Mouse (Mus musculus) limb, embryonic 10.5 days (tissue): ENCODE results near the gene Tanc1. TPM values are rescaled to one million over a fixed set of nuclear protein-coding genes. Genes with fewer than 3 reads are reported as not detected.
A peak's percentile ranks its signal among the peaks of the same experiment; 100 is the strongest.

Experiments
- DNase-seq: peaks from one replicate; pipeline ENCODE4 v3.0.0-alpha.2; 2017; ENCODE audit warnings: low spot score
- H3K27ac ChIP-seq: fragments of 300-500 bp; sonication (generic); 2 replicates; pipeline ENCODE4 v1.5.1; 2016; ENCODE audit warnings: mild to moderate bottlenecking
- H3K27me3 ChIP-seq: fragments of 300-500 bp; sonication (generic); 2 replicates; pipeline ENCODE4 v1.6.1; 2016; ENCODE audit warnings: low read depth, mild to moderate bottlenecking; ENCODE audit not compliant: poor library complexity, severe bottlenecking
- H3K36me3 ChIP-seq: fragments of 300-500 bp; sonication (generic); 2 replicates; pipeline ENCODE4 v1.6.1; 2016; ENCODE audit warnings: mild to moderate bottlenecking, moderate library complexity
- H3K4me1 ChIP-seq: fragments of 300-500 bp; sonication (generic); 2 replicates; pipeline ENCODE4 v1.6.1; 2016
- H3K4me3 ChIP-seq: fragments of 300-500 bp; sonication (generic); 2 replicates; pipeline ENCODE4 v1.5.1; 2016; ENCODE audit warnings: mild to moderate bottlenecking, moderate library complexity
- H3K9me3 ChIP-seq: fragments of 300-500 bp; sonication (generic); replicated peaks from 2 replicates; pipeline ENCODE4 v1.6.1; 2016; ENCODE audit warnings: mild to moderate bottlenecking
- WGBS: fragments of 180-500 bp; shearing (Covaris S2); methylation state at CpG from one replicate; pipeline ENCODE4 v1.1.7; 2016; 5-methylcytosine and 5-hydroxymethylcytosine counted together
- polyA plus RNA-seq: library from polyadenylated mRNA; unstranded; fragments of >200 nt; fragmentation: Nextera tagmentation; extraction: Ambion mirVana; gene quantifications from 2 replicates; pipeline ENCODE4 v1.2.1, GENCODE M21; 2016

Tanc1 gene
- polyA plus RNA-seq, 1 experiment from 2014 or later: 85.4 TPM

DNA sequence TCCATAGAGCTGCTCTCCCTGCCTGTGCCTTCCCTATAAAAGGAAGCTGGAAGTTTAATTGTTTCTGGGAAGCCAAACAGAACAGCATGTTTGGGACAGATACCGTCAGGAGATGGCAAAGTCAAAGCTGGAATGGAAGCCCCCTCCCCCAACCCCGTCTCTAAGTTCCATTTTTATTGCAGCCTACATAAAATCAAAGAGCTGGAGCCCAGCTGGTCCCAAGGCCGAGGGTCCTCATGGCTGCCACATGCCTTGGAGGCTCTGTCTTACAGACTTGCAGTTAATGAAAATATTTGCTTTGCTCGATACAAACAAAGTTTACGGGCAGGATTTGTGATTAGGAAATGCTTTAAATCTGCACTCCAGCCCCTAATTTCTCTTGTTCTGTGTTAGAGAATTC, 109.9 kb downstream of the Tanc1 start:
- WGBS: 34% methylated on average over 5 of the region's 5 CpGs
- Histone ChIP-seq H3K27ac (peak overlapping the region; percentile 81), H3K4me3 (peak overlapping the region; percentile 19; the same call in 1 of the 2 replicates), H3K4me1 (peaks cover 79% of the 10 kb centered on the region), H3K27me3 (no peaks in the 10 kb centered on the region), H3K9me3 (no peaks in the 10 kb centered on the region), H3K36me3 (peaks cover 28% of the 10 kb centered on the region)
- DNase-seq: peak; percentile 69

DNA sequence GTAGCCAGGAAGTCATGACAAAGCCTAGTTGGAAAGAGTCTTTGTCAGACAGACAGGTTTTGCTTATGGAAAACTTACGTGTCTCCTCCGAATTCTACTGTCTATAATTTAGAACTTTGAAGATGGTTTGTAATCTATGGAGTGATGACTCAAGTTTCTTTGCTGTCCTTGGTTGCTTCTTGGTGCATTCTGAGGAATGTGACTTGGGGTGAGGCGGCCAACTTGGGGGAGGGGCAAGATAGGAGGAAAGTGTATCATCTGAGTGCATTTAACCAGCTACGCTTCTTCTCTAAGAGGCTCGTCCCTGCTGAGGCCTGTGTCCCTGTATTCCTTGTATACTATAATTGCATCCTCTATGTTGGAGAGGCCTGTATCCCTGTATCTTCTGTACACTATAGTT, 111.5 kb downstream of the Tanc1 start:
- Histone ChIP-seq H3K27ac (peak overlapping the region; percentile 55; the same call in 1 of the 2 replicates), H3K4me1 (peaks cover 64% of the 10 kb centered on the region), H3K27me3 (no peaks in the 10 kb centered on the region), H3K4me3 (no peak overlapping the region), H3K36me3 (peaks cover 37% of the 10 kb centered on the region), H3K9me3 (no peaks in the 10 kb centered on the region)
- WGBS: 90% methylated on average over 5 of the region's 5 CpGs
- DNase-seq: no peak

DNA sequence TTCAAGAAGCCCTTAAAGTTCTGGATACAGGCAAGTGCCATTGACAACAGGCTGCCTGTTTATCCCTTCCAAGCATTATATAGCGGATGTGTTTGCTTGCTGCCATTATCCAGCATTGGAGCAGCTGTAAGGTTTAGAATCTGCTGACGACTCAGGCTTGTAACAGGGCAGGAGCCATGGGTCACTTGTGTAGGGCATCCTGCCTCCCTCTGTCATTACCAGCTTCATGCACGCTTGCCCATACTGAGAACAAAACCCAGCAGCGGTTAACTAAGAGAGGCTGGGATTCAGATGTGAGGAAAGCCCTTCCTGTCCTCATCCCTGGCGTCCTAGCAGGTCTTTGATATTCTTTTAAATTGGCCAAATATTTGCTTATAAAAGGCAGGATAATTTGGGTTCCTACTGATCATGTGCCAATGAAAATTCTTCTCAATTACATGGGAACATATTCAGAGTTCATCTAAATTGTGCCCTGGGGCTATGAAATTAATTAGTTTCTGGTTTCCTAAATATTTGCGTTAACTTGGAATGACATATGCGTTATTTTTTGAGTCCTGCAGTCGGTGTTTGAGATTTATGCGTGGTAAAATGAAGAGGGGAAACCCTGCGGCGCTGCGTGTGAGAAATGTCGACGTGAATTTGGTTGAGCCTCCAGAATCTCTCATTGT, 113.8 kb downstream of the Tanc1 start:
- DNase-seq: no peak
- WGBS: 87% methylated on average over 14 of the region's 14 CpGs
- Histone ChIP-seq H3K27me3 (no peaks in the 10 kb centered on the region), H3K27ac (no peak overlapping the region), H3K36me3 (peaks cover 59% of the 10 kb centered on the region), H3K4me1 (peaks cover 40% of the 10 kb centered on the region), H3K4me3 (no peak overlapping the region), H3K9me3 (no peaks in the 10 kb centered on the region)

DNA sequence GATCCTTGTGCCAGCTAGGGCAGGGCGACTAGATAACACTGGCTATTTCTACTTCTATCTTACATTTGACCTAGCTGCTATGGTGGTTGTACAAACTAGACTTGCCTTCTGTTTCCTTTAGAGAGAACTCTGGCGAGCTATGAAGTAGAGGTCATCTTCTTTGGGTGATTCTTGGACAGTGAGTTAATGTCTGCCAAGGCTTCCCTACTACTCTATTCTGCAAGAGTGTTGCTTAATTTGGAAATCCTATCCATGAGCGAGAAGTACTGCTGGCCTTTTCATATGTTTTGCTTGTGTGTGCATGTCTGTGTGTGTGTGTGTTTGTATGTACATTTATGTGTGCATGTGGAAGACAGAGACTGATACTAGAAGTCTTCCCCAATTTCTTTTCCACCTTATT, 120.0 kb downstream of the Tanc1 start:
- WGBS: 96% methylated on average over 3 of the region's 3 CpGs
- peaks cover 65% of the 10 kb centered on the region for H3K36me3 ChIP-seq
- DNase-seq: no peak

DNA sequence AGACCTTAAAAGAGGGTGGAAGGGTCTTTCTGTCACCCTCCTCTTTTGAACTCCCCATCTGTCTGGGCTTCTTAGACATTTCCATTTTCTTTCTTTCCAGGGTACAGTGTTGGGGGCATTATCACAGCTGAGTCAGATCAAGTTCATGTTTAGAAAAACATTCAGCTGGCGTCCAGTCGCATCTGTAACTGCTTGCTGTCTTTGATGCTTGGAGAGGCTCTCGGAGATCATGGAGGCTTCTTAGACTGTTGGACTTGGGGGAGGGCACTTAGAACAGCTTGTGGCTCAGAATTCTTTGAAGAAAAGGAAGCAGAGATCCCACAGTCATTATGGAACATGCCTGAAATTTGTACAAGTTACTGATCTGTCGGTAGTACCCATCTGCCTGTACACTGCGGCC, 121.6 kb downstream of the Tanc1 start:
- no peak overlapping the region for H3K4me3 ChIP-seq
- no peak overlapping the region for H3K27ac ChIP-seq
- H3K4me1 ChIP-seq: peaks cover 52% of the 10 kb centered on the region
- WGBS: 87% methylated on average over 5 of the region's 5 CpGs
- no peak for DNase-seq
- H3K36me3 ChIP-seq: peaks cover 66% of the 10 kb centered on the region
- no peaks in the 10 kb centered on the region for H3K9me3 ChIP-seq
- H3K27me3 ChIP-seq: no peaks in the 10 kb centered on the region

More for the DNA sequence above, 120.0 kb downstream of the Tanc1 start:
- Histone ChIP-seq H3K4me1 (peaks cover 39% of the 10 kb centered on the region), H3K27me3 (no peaks in the 10 kb centered on the region), H3K4me3 (no peak overlapping the region), H3K9me3 (no peaks in the 10 kb centered on the region), H3K27ac (no peak overlapping the region)

DNA sequence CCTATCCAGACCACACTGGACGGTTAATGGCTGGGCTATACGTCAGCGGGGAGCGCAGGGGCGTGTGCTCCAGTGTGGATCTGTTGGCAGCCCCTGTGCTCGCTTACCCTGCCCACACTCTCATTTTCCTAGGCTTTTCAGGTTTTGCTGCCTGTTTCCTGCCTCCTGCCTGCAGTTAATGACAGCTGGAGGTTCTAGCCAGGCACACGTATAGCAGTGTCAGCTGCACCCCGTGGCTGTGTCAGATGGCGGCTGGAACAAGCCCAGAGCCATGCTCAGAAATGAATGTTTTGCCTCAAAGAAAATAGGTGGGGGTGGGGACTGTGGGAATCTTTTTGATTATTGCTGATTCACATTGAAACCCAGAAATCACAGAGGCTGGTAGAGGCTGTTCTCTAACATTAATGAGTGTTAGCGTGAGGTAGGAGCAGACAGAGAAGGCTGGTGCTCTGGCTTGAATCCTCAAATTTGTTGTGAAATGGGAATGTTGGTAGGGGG, 124.6 kb downstream of the Tanc1 start:
- Histone ChIP-seq H3K27me3 (no peaks in the 10 kb centered on the region), H3K4me3 (no peak overlapping the region), H3K27ac (peak overlapping the region; percentile 15), H3K4me1 (peaks cover 60% of the 10 kb centered on the region), H3K36me3 (peaks cover 52% of the 10 kb centered on the region), H3K9me3 (no peaks in the 10 kb centered on the region)
- 68% methylated on average over 10 of the region's 10 CpGs for WGBS
- DNase-seq: no peak

DNA sequence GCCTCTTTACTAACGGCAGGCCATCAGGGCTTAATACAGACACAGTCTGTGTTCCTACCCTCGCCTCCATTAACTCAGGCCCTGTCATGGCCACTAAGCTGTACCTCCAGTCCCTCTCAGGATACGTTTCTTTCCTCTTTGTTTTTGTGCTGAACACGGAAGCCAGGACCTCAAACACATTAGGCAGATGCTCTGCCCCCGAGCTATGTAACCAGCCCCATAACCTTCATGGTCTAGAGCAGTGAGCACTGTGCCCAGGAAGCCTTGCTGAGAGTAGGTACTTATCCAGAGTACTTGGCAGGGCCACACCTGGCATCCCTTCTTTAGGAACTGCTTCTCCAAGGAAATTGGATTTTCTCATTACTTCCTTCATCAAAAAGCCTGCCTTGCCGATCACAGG, 125.5 kb downstream of the Tanc1 start:
- Histone ChIP-seq H3K36me3 (peaks cover 43% of the 10 kb centered on the region), H3K4me1 (peaks cover 70% of the 10 kb centered on the region), H3K9me3 (no peaks in the 10 kb centered on the region), H3K27ac (peak overlapping the region; percentile 51; the same call in 1 of the 2 replicates), H3K27me3 (no peaks in the 10 kb centered on the region), H3K4me3 (no peak overlapping the region)
- WGBS: 89% methylated on average over 6 of the region's 6 CpGs
- DNase-seq: no peak

DNA sequence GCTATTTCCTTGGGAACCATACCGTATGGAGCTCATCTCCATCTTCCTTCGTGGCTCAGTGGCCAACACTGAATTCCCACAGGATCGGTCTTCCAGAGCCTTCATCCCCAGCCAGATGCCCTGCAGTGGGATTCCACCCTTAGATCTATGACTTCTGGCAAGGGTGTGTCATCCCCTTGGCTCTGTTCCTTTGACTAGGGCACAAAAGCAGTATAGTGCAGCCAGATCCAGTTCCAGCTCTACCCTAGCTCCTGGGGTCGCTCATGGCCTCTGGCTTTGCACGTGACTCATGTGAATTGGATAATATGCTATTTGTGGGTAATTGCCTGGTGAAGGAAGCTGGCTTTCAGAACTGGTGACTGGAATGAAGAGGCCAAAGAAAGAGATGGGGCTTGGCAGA, 126.5 kb downstream of the Tanc1 start:
- Histone ChIP-seq H3K27me3 (no peaks in the 10 kb centered on the region), H3K27ac (no peak overlapping the region), H3K4me1 (peaks cover 74% of the 10 kb centered on the region), H3K36me3 (peaks cover 38% of the 10 kb centered on the region), H3K9me3 (no peaks in the 10 kb centered on the region), H3K4me3 (no peak overlapping the region)
- DNase-seq: no peak
- 96% methylated on average over 5 of the region's 5 CpGs for WGBS

DNA sequence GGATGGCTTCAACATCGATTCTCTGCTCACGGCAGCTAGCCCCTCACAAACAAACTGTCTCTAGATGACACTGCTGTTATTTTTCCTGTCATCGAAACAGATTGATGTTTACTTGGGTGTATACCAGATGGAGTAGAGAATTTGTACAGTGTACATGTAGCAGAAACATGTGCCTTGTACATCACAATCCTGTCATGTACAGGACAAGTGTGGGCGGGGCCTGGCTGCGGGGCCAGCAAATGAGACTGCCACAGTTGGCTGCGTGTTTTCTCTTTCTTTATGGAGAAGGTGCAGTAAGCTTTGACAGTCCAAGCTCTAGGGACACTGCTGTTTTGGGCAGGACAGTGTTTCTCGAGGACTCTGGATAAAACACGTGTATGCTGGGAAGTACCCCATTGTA, 127.2 kb downstream of the Tanc1 start:
- Histone ChIP-seq H3K27me3 (no peaks in the 10 kb centered on the region), H3K4me1 (peaks cover 74% of the 10 kb centered on the region), H3K36me3 (peaks cover 38% of the 10 kb centered on the region), H3K9me3 (no peaks in the 10 kb centered on the region), H3K27ac (no peak overlapping the region), H3K4me3 (no peak overlapping the region)
- no peak for DNase-seq
- 91% methylated on average over 8 of the region's 8 CpGs for WGBS

DNA sequence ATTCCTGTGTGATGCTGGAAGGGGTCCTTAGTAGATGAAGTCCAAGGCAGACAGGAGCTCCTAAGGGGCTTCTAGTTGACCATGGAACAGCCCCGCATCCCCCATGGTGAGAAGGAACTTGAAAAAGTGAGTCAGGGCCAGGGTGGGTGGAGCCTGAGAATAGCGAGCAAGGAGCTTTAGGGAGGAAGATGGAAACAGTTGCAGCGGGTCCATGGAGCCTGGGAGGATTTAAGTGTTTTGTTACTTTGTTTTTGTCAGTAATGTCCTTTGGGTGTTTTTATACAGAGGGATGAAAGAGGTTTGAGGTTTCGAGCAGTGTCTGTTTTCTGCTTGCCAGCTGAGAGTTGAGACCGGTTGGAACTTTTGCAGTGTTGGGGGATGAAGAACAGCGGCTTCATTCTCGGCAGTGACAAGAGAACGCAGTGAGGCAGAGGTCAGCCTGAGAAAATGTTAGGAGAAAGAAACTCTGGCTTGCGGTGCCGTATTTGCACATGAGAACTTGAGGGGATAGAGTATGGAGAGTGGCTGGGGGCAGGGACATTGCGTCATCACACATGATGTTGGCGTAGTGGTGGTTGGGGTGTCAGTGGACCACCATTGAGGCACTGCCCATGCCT, 130.8 kb downstream of the Tanc1 start:
- DNase-seq: no peak
- no peaks in the 10 kb centered on the region for H3K9me3 ChIP-seq

DNA sequence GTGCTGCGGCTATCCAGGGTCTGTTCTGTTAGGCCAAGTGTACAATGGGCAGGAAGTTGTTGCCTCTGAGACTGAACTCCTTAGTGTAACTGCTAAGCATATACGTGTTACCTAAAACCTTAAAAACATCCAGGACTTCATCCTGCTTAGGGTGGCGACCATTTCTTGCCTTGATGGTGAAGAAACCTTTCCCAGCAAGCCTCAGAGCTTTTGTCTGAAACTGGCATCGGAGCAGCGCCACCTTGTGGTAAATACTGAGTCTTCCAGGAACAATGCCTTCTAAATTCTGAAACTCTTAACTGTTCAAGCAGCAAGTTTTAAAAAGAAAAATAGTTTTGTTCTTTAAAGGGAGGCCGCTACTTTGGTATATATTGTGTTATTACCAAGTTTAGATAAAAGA, 133.6 kb downstream of the Tanc1 start:
- no peaks in the 10 kb centered on the region for H3K9me3 ChIP-seq
- no peaks in the 10 kb centered on the region for H3K27me3 ChIP-seq
- H3K4me1 ChIP-seq: peaks cover 55% of the 10 kb centered on the region
- H3K36me3 ChIP-seq: peaks cover 44% of the 10 kb centered on the region
- H3K4me3 ChIP-seq: no peak overlapping the region
- peak; percentile 77 for DNase-seq
- WGBS: 41% methylated on average over 6 of the region's 6 CpGs
- peak overlapping the region; percentile 37; the same call in 1 of the 2 replicates for H3K27ac ChIP-seq

More for the DNA sequence above, 130.8 kb downstream of the Tanc1 start:
- peak overlapping the region; percentile 58 for H3K27ac ChIP-seq
- peaks cover 52% of the 10 kb centered on the region for H3K36me3 ChIP-seq
- WGBS: 83% methylated on average over 12 of the region's 12 CpGs
- no peak overlapping the region for H3K4me3 ChIP-seq
- peaks cover 51% of the 10 kb centered on the region for H3K4me1 ChIP-seq
- no peaks in the 10 kb centered on the region for H3K27me3 ChIP-seq

DNA sequence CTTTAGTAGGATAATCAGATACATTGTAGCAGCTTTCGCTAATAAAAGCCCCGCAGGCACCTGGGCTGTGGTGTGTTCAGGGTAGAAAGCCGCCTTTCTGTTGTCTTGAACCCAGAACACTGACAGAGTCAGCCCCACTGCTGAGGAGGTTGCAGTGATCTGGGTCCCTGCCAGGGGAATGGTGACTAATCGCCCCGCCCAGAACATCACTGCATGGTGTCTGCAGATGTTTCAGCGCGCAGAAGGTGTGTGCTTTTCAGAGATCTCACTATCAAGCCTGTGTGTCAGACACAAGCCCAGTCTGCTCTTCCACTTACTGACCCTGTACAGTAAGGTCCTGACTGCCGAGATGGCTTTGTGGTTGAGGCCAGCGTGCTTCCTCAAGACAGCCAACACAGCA, 134.2 kb downstream of the Tanc1 start:
- Histone ChIP-seq H3K4me1 (peaks cover 62% of the 10 kb centered on the region), H3K27ac (peak overlapping the region; percentile 20; the same call in 1 of the 2 replicates), H3K36me3 (peaks cover 45% of the 10 kb centered on the region), H3K4me3 (no peak overlapping the region), H3K9me3 (no peaks in the 10 kb centered on the region), H3K27me3 (no peaks in the 10 kb centered on the region)
- 90% methylated on average over 9 of the region's 9 CpGs for WGBS
- DNase-seq: no peak

DNA sequence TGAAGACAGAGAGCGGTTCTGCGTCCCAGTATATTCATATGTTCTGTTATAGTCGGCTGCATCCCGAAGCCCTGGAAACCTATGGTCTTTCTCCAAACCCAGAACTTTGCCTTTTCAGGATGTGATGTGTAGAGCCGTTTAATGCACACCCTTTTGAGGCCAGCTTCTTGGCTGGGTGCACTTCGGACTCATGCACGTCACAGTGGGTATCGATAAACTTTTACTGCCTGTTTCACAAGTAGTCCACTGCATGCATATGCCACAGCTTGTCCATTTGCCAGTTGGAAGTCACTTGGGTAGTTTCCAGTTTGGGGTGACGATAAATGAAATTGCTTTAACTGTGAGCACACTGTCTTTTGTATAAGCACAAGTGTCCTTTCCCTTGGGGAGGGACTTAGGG, 135.9 kb downstream of the Tanc1 start:
- Histone ChIP-seq H3K9me3 (no peaks in the 10 kb centered on the region), H3K4me3 (no peak overlapping the region), H3K4me1 (peaks cover 56% of the 10 kb centered on the region), H3K36me3 (peaks cover 58% of the 10 kb centered on the region), H3K27ac (no peak overlapping the region), H3K27me3 (no peaks in the 10 kb centered on the region)
- DNase-seq: no peak
- WGBS: 96% methylated on average over 9 of the region's 9 CpGs
